Mouse (Mus musculus) cerebellum, adult 11-12 months (tissue): Measurements from ENCODE around the gene Ydjc.

ENCODE experiments used
- DNase-seq: peaks from one replicate; pipeline ENCODE4 v3.0.0; 2022

Gene Ydjc

GRCm38 (mm10) chr16:17144339-17144738 is at the start of gene Ydjc:
Gene Ydjc, plus strand, starts transcription at chr16:17144621.
- DNase-seq: no peak

DNA sequence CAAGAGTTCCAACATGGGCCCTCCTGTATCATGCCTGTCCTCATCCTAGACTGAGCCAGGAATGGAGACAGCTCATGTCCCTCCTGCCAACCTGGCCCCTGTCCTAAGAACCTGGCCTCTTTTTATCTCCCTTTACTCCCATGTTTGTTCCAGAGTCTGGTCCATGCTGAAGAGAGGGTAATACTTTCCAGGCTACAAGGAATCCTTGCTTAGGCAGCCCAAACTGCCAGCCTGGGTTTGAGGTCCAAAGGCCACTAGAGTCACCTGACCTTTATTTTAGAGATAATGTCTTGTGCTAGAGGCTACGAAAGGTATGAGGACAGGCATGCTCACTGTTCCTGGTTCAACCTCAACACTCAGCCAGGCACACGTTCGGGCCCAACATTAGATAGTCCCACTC is 47.5 kb upstream of the Ydjc start:
- DNase-seq: no peak

- no peak for DNase-seq
These were observed 41.7 kb upstream of the Ydjc start for GRCm38 (mm10) chr16:17102630-17103220.

DNA sequence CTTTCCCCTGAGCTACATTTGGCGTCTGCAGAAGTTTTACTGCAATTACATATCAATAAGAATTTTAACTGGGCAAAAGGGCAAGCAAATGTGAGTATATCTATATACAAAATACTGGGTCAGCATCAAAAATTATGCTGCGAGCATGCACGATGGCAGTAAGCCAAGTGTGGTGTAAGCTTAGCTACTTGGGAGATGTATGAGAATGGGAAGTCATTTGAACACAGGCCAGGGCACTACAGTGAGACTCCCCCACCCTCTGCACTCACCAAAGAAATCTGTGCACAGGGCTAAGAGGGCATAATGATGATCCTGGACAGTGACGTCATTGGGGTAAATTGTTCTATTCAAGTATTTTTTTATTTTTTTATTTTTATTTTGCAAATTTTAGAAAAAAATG is 39.8 kb upstream of the Ydjc start:
- DNase-seq: no peak

DNA sequence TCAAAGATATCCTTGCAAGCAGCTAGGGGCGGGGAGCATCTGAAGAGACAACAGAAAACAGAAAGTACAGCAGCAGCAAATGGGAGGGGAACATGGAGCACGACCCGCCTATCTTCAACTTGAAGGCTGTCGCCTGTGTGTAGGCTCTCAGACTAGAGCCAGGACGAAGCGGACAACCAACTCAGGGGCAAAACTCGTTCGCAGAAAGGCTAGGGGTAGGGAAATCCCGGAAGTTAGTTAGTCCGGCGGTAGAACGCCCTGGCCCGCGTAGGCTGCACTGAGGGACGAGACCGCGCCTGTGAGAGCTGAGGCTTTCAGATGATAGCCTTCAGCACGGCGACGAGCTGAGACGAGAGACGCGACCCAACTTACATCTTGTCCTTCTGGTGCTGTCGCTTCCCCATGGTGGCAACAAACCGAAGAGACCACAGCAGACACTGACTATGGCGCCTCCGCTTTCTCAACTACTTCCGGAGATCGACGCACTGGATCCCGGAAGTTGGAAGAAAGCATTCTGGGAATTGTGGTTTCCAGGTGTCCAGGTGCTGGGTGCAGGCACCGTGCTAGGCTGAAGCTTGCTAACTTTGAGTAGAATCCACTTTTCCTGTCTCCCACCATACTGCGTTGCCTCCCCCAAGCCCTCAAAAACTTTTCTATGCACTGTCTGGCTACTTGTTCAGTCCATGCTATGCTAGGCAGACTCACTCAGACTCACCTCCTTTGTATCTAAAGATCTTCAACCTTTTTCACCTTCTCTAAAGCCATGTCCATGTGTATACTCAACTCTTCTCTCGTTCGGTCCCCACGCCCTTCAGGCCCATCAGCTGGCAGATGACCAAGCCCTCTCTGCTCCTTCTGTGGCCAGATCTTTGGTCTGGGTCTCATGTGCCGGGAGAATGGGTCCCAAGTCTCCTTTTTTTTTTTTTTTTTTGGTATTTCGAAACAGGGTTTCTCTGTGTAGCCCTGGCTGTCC is 33.4 kb upstream of the Ydjc start, which contains the start of gene Ppil2:
Gene Ppil2, minus strand, starts transcription at position 487 of the 973 bp plus-strand sequence.
- DNase-seq: peak; percentile 68

DNA sequence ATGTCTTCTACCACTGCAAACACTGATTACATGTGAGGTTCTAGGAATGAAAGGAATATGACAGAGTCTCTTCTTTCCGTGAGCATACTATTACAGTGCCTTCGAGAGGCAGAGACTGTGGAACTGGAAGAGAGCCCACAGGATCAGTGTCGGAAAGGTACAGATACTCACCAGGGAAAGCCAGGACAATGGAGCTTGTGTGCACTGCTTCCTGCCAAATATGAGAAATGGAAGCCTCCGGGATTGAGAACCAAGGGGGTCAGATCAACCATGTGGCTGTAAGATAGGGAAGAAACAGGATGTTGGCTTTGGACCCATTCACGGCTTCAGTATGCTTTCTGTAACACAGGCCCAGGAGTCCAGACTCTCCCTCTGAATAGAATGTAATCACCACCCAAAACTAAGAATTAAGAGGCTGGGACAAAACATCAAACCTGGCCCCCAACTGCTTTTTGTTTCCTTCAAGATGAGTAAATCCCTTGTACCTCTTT is 27.1 kb upstream of the Ydjc start:
- DNase-seq: no peak

DNA sequence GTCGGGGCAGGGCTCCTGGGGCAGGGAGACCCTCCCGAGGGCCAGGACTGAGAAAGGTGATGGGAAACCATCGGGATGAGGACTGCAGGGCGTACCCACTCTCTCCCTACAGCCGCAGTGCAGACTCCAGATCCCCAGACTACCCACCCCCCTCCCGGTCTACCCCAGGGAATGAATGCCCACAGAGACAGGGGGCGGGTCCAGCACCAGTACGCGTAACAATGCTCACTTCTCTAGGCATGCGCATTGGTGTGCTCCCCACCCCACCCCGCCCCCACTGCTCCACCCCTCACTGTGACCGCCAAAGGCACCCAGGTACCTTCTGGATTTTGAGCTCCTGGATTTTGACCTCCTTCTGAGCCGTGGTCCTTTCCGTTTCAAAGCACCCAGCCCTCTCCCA is 22.9 kb upstream of the Ydjc start:
- DNase-seq: no peak

DNA sequence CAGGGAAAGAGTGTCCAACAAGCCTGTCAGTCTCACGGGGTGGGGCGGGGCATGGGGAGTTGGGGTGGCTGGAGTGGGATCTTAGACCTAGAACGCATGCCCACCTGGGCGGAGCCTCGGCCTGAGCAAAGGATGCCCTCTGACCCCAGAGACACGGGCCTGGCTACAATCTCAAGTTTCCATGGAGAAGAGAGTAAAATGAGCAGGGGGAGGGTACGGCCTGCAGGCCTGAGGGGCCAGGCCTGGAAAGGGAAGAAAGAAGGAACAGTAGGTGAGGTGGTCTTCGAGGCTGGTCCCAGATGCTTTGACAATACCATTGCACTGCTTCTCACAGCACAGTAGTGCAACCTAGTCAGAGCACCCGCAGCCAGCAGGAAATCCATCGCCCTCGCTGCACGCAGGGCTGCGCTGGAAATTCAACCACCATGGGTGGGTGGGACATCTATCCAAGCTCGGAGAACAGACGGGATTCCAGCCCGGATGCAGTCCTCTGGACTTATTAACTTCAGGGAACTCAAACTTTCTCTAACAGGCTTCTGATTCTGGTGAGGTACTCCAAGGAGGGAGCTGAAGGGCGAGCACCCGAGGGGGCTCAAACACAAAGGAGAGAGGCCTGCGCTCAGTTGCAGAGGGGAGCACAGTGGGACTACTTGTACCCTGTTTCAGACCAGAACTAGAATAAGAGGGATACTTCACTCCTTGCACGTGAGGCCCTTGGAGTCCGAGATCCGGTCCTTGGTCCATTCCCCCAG is 20.1 kb upstream of the Ydjc start:
- DNase-seq: no peak

DNA sequence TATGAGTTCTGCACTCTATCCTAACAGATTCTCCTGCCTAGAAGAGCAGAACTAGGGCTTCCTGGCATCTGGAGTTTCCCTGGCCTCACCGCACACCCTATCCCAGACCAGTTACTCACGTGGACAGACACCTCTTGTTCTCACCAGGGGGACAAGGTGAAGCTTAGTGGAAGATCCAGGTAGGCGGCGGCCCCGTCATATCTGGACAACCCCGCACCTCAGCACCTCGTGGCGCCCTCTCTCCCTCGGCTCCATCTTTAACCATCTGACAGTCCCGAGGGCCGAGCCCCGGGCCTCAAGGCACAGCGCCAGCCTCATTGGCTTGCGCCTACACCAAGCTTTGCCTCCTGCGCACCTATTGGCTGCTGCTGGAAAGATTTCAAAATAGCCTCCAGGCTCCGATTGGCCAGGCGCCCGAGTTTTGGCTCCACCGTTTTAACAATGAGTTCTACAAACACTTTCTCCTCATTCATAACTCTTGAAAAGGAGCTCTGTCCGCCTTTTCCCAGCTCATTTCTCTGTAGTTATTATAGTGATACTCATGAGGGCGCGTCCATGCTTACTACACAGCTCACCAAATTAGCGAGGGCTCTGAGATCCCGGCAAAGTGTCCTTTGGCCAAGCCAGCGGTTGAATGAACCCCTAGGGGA is 19.4 kb upstream of the Ydjc start, which contains the start of gene 2610318N02Rik:
Gene 2610318N02Rik, minus strand, starts transcription at position 297 of the 650 bp plus-strand sequence.
- DNase-seq: peak; percentile 59

GRCm38 (mm10) chr16:17127292-17127691 is 17.1 kb upstream of the Ydjc start:
- no peak for DNase-seq

DNA sequence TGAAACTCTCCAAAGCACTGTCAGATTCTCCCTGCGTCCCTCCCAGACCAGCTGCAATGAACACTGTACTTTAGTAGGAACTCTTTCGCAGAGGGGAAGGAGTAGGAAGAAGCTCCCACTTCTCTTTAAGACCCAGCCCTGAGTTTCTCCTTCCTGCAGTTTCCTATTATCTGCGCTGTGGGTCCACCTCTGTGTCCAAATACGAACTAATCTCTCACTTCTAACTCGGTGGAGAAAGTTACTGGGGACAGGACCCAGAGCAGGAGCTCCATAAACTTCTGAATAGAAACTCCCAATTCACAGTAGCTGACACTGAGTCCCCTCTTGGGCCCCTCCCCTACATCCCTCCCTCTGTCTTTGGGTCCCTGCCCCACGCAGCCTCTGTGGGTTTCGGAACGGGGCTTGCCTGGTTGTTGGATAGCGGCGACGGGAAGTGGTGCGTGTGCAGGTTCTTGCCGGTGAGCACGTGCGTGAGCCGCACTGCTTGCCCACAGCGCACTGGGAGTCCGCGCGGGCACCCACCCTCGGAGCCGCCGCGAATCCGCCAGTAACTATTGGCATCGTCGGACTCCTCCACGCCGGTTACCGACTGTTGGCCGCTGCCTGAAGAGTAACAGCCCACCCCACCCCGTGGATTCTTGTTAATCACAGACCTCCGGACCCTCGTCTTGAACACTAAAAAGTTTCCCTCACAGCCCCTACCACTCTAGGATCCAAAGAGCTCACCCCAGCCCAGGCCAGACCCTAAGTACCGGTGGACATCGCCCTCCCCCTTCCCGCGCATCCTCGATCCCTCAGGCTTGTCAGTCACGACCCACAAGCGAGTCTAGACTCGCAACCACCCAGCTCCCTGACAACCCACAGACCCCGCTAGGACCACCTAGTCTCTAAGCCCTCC is 13.0 kb upstream of the Ydjc start:
- peak; percentile 45 for DNase-seq

- peak; percentile 97 for DNase-seq
These were observed 12.1 kb upstream of the Ydjc start, which contains the start of gene Sdf2l1 for GRCm38 (mm10) chr16:17132089-17132905. Gene Sdf2l1, minus strand, starts transcription at chr16:17132383.

- no peak for DNase-seq
These were observed 11.6 kb upstream of the Ydjc start for GRCm38 (mm10) chr16:17132906-17133200.

GRCm38 (mm10) chr16:17137355-17137754 is 7.1 kb upstream of the Ydjc start:
- no peak for DNase-seq

GRCm38 (mm10) chr16:17146772-17147235 is 2.4 kb downstream of the Ydjc start, which contains the start of gene Ccdc116:
Gene Ccdc116, minus strand, starts transcription at chr16:17147229.
- peak; percentile 85 for DNase-seq

- DNase-seq: peak; percentile 33
These were observed 3.0 kb downstream of the Ydjc start for GRCm38 (mm10) chr16:17147391-17147929.

- DNase-seq: peak; percentile 43
These were observed 3.7 kb downstream of the Ydjc start for GRCm38 (mm10) chr16:17148084-17148483.

DNA sequence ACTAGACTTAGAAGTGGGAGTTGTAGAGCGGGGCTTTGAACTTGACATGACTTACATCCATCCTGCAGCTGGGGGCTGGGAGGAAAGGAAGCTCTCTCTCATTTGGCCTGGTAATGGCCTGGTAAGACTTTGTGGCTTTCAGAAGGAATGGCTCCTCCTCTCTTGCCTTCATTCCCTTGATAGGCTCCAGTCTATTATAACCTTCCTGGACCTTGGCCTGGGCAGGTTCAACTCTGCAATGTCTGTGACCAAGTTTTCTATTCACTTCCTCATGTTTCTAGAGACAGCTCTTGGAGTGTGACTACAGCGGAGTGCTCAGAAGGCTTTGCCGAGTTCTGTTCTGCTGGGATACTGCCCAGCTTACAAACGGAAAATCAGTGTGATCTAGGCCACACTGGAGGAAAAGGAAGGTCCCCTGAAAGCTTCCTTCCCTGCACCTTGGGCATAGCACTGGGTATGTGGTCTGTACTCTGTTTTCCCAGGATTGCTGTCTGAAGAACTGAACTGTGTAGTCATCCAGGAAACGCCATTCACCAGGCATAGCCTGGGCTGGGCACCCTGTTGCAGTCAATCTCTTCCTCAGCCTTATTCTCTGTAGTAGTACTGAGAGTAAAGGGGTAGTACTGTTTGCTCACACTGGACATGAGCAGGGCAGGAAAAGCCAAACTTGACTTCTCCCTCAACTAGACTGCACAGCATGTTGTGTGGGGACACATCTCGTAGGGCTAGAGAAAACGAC is 6.3 kb downstream of the Ydjc start:
- no peak for DNase-seq

DNA sequence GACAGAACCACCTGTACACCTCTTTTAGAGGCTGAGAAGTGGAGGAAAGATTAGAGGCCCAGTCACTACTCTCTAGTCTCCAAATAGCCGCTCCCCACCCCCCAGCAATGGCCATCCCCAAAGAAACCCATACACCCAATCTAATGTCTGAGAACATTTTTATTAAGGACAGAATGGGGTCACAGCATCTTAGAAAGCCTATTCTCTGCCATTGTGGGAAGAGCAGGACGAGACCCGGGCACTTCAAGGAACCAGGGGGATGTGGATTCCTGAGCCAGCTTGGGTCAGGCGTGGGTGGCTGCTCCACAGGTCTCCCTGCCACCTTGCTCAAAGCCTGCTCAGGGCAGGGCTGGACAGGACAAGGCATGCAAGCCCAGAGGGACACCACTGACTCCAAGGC is 7.5 kb downstream of the Ydjc start:
- DNase-seq: no peak
